Mouse (Mus musculus) midbrain, postnatal 0 days (tissue): ENCODE measurements around the gene Eid2. TPM values are rescaled to one million over a fixed set of nuclear protein-coding genes. Genes with fewer than 3 reads are reported as not detected.
A peak's percentile ranks its signal among the peaks of the same experiment; 100 is the strongest.

Experiments used
- ATAC-seq: fragments of 200-750 bp; cut with Nextera tagmentation; 2 replicates; pipeline ENCODE4 v1.8.0; 2017; ENCODE audit warnings: moderate number of reproducible peaks, mild to moderate bottlenecking, moderate TSS enrichment, moderate library complexity; ENCODE audit not compliant: low FRiP score
- DNase-seq: peaks from one replicate; pipeline ENCODE4 v3.0.0-alpha.2; 2015; ENCODE audit warnings: low spot score
- H3K27ac ChIP-seq: fragments of 300-500 bp; sonication (generic); 2 replicates; pipeline ENCODE4 v1.5.1; 2014; ENCODE audit warnings: low read depth, mild to moderate bottlenecking, low read length, mixed read lengths
- H3K27me3 ChIP-seq: fragments of 300-500 bp; sonication (generic); 2 replicates; pipeline ENCODE4 v1.6.1; 2014; ENCODE audit warnings: low read length, control low read depth, mixed read lengths; ENCODE audit not compliant: insufficient read depth
- H3K36me3 ChIP-seq: fragments of 300-500 bp; sonication (generic); 2 replicates; pipeline ENCODE4 v1.6.1; 2014; ENCODE audit warnings: low read length, control low read depth, mixed read lengths; ENCODE audit not compliant: insufficient read depth
- H3K4me1 ChIP-seq: fragments of 300-500 bp; sonication (generic); 2 replicates; pipeline ENCODE4 v1.6.1; 2014; ENCODE audit warnings: mild to moderate bottlenecking, control low read depth, antibody characterized with exemption, low read length, mixed read lengths; ENCODE audit not compliant: insufficient read depth
- H3K4me2 ChIP-seq: fragments of 300-500 bp; sonication (generic); 2 replicates; pipeline ENCODE4 v1.6.1; 2014; ENCODE audit warnings: low read depth, mild to moderate bottlenecking, low read length, mixed read lengths; ENCODE audit not compliant: poor library complexity, severe bottlenecking
- H3K4me3 ChIP-seq: fragments of 300-500 bp; sonication (generic); 2 replicates; pipeline ENCODE4 v1.5.1; 2014; ENCODE audit warnings: low read depth, mild to moderate bottlenecking, low read length, moderate library complexity
- H3K9ac ChIP-seq: fragments of 300-500 bp; sonication (generic); replicated peaks from 2 replicates; pipeline ENCODE4 v1.6.1; 2014; ENCODE audit warnings: mild to moderate bottlenecking, low read length, moderate library complexity, mixed read lengths; ENCODE audit not compliant: poor library complexity, severe bottlenecking
- H3K9me3 ChIP-seq: fragments of 300-500 bp; sonication (generic); 2 replicates; pipeline ENCODE4 v1.6.1; 2016; ENCODE audit warnings: low read length, control low read depth
- CTCF ChIP-seq: IDR thresholded peaks from 2 replicates; pipeline ENCODE4 v1.5.1; 2016; ENCODE audit warnings: antibody characterized with exemption, mild to moderate bottlenecking
- WGBS: fragments of 180-500 bp; shearing (Covaris S2); extraction: QIAGEN DNeasy Blood & Tissue Kit; methylation state at CpG from one replicate; pipeline ENCODE4 v1.1.7; 2014; 5-methylcytosine and 5-hydroxymethylcytosine counted together
- polyA plus RNA-seq: library from polyadenylated mRNA; unstranded; fragments of >200 nt; fragmentation: Nextera tagmentation; extraction: Ambion mirVana; gene quantifications from 2 replicates; pipeline ENCODE4 v1.2.1, GENCODE M21; 2015
- total RNA-seq: library from RNA; depleted of rRNA; stranded (reverse); fragments of >200 nt; gene quantifications from 2 replicates; pipeline ENCODE4 v1.2.3, GENCODE M21; 2014

The Eid2 gene
- total and polyA plus RNA-seq, 2 experiments from 2014 or later = 29.0 to 81.3 TPM

DNA sequence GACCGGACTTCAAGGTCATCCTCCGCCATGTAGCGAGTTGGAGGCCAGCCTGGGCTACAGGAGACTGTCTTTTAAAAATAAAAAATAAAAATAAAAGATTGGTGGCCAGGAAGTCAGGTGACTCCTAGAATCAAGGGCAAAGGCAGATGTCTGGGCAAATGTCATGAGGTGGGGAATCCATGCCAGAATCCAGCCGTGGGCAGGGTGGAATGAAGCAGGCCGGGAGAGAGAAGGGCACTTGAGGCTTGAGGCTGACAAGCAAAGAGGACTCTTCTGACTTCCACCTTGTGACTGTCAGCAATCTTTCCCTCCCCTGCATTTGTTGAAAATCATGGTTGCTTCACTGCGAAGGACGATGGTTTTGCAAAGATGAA, 10.6 kb downstream of the Eid2 start:
- Histone ChIP-seq H3K9ac (peak overlapping the region; percentile 95), H3K4me1 (peaks cover 3% of the 10 kb centered on the region; the same call in 1 of the 2 replicates), H3K4me2 (peak overlapping the region; percentile 86), H3K9me3 (no peaks in the 10 kb centered on the region), H3K27me3 (no peaks in the 10 kb centered on the region), H3K4me3 (peak overlapping the region; percentile 70), H3K36me3 (no peaks in the 10 kb centered on the region), H3K27ac (peak overlapping the region; percentile 86)
- no peak for TF ChIP-seq CTCF
- DNase-seq = no peak
- WGBS = 88% methylated on average over 7 of the region's 7 CpGs
- 0 out of 2 replicates have a peak, but pooled peaks have one; percentile 20 for ATAC-seq

DNA sequence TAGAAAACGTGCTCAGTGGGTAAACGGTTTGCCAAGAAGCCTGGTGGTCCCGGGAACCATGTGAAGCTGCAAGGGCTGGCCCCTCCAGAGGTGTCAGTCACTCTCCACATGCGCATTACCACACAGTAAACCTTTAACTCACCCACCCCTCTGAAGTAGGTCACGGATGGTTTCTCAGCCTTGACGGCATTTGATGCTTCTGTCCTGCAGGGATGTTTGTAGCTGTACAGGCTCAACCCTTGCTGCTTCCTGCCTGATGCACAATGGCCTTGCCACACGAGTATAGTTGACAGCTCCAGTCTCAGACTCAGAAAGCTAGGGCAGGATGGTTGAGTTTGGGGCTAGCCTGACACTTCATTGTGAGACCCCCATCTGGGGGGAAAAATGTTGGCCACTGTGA, 12.9 kb downstream of the Eid2 start:
- H3K9me3 ChIP-seq = no peaks in the 10 kb centered on the region
- no peak overlapping the region for H3K9ac ChIP-seq
- no peak overlapping the region for H3K4me3 ChIP-seq
- no peak for DNase-seq
- no peak for ATAC-seq
- no peaks in the 10 kb centered on the region for H3K27me3 ChIP-seq
- no peak overlapping the region for H3K4me2 ChIP-seq
- no peak for TF ChIP-seq CTCF
- H3K4me1 ChIP-seq = peaks cover 3% of the 10 kb centered on the region; the same call in 1 of the 2 replicates
- 74% methylated on average over 7 of the region's 7 CpGs for WGBS
- no peaks in the 10 kb centered on the region for H3K36me3 ChIP-seq
- H3K27ac ChIP-seq = no peak overlapping the region

DNA sequence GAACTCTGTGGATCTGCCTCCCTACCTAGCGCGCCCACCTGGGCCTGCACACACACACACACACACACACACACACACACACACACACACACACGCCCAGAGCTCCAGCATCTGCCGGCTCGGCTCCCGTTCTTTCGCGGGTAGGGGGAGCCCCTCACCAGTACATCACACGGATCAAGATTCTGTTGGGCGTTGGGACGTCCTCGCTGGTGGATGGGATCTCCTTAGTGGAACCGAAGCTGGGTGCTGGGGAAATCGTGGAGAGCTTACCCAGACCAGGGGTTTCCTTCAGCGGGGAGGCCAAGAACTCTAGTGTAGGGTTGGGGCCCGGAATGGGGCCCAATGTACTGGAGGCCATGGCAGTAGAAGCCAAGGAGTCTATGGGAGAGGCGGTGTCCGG, 22.5 kb downstream of the Eid2 start:
- Histone ChIP-seq H3K4me1 (0 out of 2 replicates have a peak, but pooled peaks cover 4% of the 10 kb centered on the region), H3K36me3 (no peaks in the 10 kb centered on the region), H3K27me3 (peaks cover 5% of the 10 kb centered on the region), H3K4me2 (peak overlapping the region; percentile 47), H3K27ac (no peak overlapping the region), H3K9me3 (no peaks in the 10 kb centered on the region), H3K9ac (peak overlapping the region; percentile 52), H3K4me3 (peak overlapping the region; percentile 36)
- DNase-seq (peak; percentile 42), ATAC-seq (0 out of 2 replicates have a peak, but pooled peaks have one; percentile 24)
- WGBS = 3% methylated on average over 18 of the region's 18 CpGs
- peak; percentile 44 for TF ChIP-seq CTCF

DNA sequence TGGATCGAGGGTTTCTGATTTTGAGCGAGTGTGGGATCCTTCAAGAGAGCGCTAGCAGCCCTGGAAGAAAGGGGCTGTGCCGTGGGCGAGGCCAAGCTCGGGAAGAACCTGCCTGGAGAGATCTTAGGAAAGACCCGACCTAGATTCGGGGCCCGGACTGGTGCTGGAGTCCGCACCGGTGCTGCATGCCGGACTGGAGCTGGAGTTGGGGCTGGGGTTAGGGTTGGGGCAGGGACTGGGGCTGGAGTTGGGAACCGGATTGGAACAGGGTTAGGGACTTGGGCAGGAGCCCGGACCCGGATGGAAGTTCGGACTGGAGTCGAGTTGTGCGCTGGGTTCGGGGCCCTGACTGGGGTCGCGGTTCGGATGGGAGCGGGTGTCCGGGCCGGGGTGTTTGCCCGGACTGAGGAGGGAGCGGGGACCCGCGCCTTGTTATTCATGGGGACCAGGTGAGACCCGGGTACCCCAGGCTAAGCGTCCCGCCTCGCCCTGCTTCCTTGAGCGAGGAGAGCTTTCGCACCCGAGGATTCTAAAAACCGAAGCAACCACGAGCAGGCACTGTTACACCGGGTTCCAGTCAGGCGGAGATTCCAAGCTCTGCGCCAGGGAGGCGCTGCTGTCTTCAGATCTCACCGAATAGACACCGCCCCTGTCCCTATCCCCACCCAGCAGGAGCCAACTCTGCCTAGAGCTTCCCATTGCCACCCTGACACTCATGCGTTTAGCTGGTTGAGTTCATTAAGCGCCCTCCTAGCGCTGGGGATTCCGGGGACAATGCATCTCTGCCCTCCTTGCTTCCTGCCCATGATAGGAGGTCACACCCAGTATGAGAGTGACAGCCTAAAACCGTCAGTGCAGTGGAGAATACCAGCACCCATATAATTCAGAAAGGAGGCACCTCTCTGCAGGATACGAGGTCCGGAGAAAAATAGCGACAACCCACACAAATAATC, 23.2 kb downstream of the Eid2 start, which contains the start of gene Selenov:
Gene Selenov, minus strand, starts transcription at position 549 of the 953 bp plus-strand sequence.
- Histone ChIP-seq H3K9ac (peak within 1 kb of the TSS; percentile 52), H3K4me1 (0 out of 2 replicates have a peak, but pooled peaks cover 4% of the 10 kb centered on the region), H3K4me3 (peak within 1 kb of the TSS; percentile 36), H3K4me2 (peak within 1 kb of the TSS; percentile 47), H3K36me3 (no peaks in the 10 kb centered on the region), H3K27me3 (peaks cover 5% of the 10 kb centered on the region), H3K27ac (no peak within 1 kb of the TSS), H3K9me3 (no peaks in the 10 kb centered on the region)
- DNase-seq (peak; percentile 72), ATAC-seq (peak; percentile 45; the same call in 1 of the 2 replicates)
- WGBS = under 1% methylated on average over 52 of the region's 52 CpGs
- peak; percentile 52 for TF ChIP-seq CTCF

DNA sequence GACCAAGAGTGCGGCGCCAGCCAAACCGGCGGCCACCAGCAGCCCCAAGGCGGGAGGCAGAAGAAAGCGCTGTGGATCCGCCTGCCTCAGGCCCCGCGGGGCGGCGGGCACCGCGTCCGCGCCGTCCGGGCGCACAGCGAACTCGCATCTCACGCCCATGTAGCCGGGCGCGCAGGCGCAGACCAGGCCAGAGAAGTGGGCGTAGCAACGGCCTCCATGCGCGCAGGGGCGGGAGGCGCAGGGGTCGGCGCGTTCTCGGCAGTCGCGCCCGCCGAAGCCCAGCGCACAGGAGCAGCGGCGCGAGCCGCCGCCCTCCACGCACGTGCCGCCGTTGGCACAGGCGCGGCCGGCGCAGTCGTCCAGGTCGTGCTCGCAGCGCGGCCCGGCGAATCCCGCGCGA, 26.8 kb downstream of the Eid2 start:
- Histone ChIP-seq H3K36me3 (no peaks in the 10 kb centered on the region), H3K27me3 (peaks cover 5% of the 10 kb centered on the region), H3K27ac (0 out of 2 replicates have a peak overlapping the region, but pooled peaks have one; percentile 43), H3K4me1 (peaks cover 6% of the 10 kb centered on the region), H3K4me2 (peak overlapping the region; percentile 81), H3K4me3 (peak overlapping the region; percentile 55), H3K9ac (peak overlapping the region; percentile 55), H3K9me3 (no peaks in the 10 kb centered on the region)
- DNase-seq = peak; percentile 88
- no peak for TF ChIP-seq CTCF
- WGBS = 4% methylated on average over 63 of the region's 63 CpGs
- peak; percentile 72 for ATAC-seq
